In genomic region chr12:13218101-13218514, GRCm38 (mm10) we compare ENCODE assay signal across 15 mouse cellular contexts. TPM values are rescaled to one million over a fixed set of nuclear protein-coding genes. Genes with fewer than 3 reads are reported as not detected.
DNase-seq lines count a peak whose midpoint lies in the region; ATAC-seq and TF ChIP-seq lines count a peak whose summit lies in the region.
"Had no signal": no experiment of that assay in that cellular context is flagged by ENCODE, and none has a peak within 500 bp of the region (broad histone marks: within the 10 kb centered on the region; RNA-seq: fewer than 3 reads in every experiment).

No protein-coding gene starts in this region.

- H3K27ac ChIP-seq in heart, embryonic 13.5 days (replicated peaks): 0 out of 2 replicates have a peak overlapping the region, but pooled peaks have one; percentile 20
- peak overlapping the region; percentile 77 for H3K27ac ChIP-seq in kidney, embryonic 15.5 days
- peak overlapping the region; percentile 26; the same call in 1 of the 2 replicates for H3K27ac ChIP-seq in liver, embryonic 15.5 days (replicated peaks)
- H3K27ac ChIP-seq: embryonic facial prominence, embryonic 13.5 days; forebrain, embryonic 10.5 days; neural tube, embryonic 13.5 days had no signal

- WGBS in heart, embryonic 13.5 days: 56% methylated on average over 8 of the region's 8 CpGs
- WGBS in kidney, embryonic 15.5 days: 69% methylated on average over 8 of the region's 8 CpGs
- WGBS in liver, embryonic 15.5 days (ENCODE audit: insufficient replicate concordance): 79% methylated on average over 8 of the region's 8 CpGs

- no peak overlapping the region for H3K4me2 ChIP-seq in heart, embryonic 13.5 days
- no peak overlapping the region for H3K4me2 ChIP-seq in kidney, embryonic 15.5 days
- no peak overlapping the region for H3K4me2 ChIP-seq in liver, embryonic 15.5 days
- H3K4me2 ChIP-seq: embryonic facial prominence, embryonic 13.5 days; neural tube, embryonic 13.5 days had no signal

- H3K36me3 ChIP-seq in heart, embryonic 13.5 days: peaks cover 41% of the 10 kb centered on the region
- peaks cover 44% of the 10 kb centered on the region for H3K36me3 ChIP-seq in G1E (replicated peaks)
- peaks cover 40% of the 10 kb centered on the region for H3K36me3 ChIP-seq in kidney, embryonic 15.5 days
- H3K36me3 ChIP-seq in liver, embryonic 15.5 days (replicated peaks): peaks cover 30% of the 10 kb centered on the region

- intact Hi-C loops in left cerebral cortex, postnatal 25 days (cut with DNase I): loop anchor here (5.0 to 10.0 kb wide), 4 partner anchors 433 to 1043 kb away; no protein-coding TSS in a partner anchor
- intact Hi-C loops in heart, postnatal 25 days (cut with DNase I): loop anchor here (5.0 to 10.0 kb wide), 2 partner anchors 243 to 436 kb away; no protein-coding TSS in a partner anchor

- H3K4me3 ChIP-seq in heart, embryonic 13.5 days: no peak overlapping the region
- H3K4me3 ChIP-seq in G1E (ENCODE audit: low read depth, low read length): no peak overlapping the region
- H3K4me3 ChIP-seq in kidney, embryonic 15.5 days (replicated peaks): no peak overlapping the region
- no peak overlapping the region for H3K4me3 ChIP-seq in liver, embryonic 15.5 days (replicated peaks)
- H3K4me3 ChIP-seq: embryonic facial prominence, embryonic 13.5 days; forebrain, embryonic 10.5 days; neural tube, embryonic 13.5 days had no signal

- no peaks in the 10 kb centered on the region for H3K9me3 ChIP-seq in heart, embryonic 13.5 days
- no peaks in the 10 kb centered on the region for H3K9me3 ChIP-seq in G1E (replicated peaks)
- H3K9me3 ChIP-seq in kidney, embryonic 15.5 days (replicated peaks): no peaks in the 10 kb centered on the region
- no peaks in the 10 kb centered on the region for H3K9me3 ChIP-seq in liver, embryonic 15.5 days (replicated peaks)
- H3K9me3 ChIP-seq: embryonic facial prominence, embryonic 13.5 days; forebrain, embryonic 10.5 days; neural tube, embryonic 13.5 days had no signal

- no peak for ATAC-seq in heart, embryonic 13.5 days (ENCODE audit: extremely low read depth, insufficient number of reproducible peaks, low FRiP score, low TSS enrichment)
- ATAC-seq in G1E (ENCODE audit: extremely low read depth, insufficient number of reproducible peaks, low FRiP score, poor library complexity, severe bottlenecking): 0 out of 2 replicates have a peak, but pooled peaks have one; percentile 1
- peak; percentile 68 for ATAC-seq in kidney, embryonic 15.5 days (replicated peaks; ENCODE audit: low FRiP score)
- peak; percentile 64 for ATAC-seq in liver, embryonic 15.5 days (ENCODE audit: insufficient read depth)

- DNase-seq in heart, adult 8-10 months (ENCODE audit: low spot score): no peak
- no peak for DNase-seq in G1E (ENCODE audit: low spot score)
- DNase-seq in adrenal gland, postnatal 10 days: no peak
- no peak for DNase-seq in left cerebral cortex, postnatal 25 days (ENCODE audit: low spot score in 2 of 2)
- DNase-seq in heart, postnatal 25 days (ENCODE audit: low spot score): no peak
- DNase-seq: adrenal gland, postnatal 14 days; cerebellum, postnatal 10 days; gastrocnemius, postnatal 36 days; heart, postnatal 10 days had no signal

- no peaks in the 10 kb centered on the region for H3K27me3 ChIP-seq in heart, embryonic 13.5 days (replicated peaks)
- H3K27me3 ChIP-seq in G1E (ENCODE audit: insufficient read depth, low read length): no peaks in the 10 kb centered on the region
- no peaks in the 10 kb centered on the region for H3K27me3 ChIP-seq in kidney, embryonic 15.5 days
- no peaks in the 10 kb centered on the region for H3K27me3 ChIP-seq in liver, embryonic 15.5 days
- H3K27me3 ChIP-seq: embryonic facial prominence, embryonic 13.5 days; neural tube, embryonic 13.5 days had no signal

- TF ChIP-seq CTCF in G1E (IDR thresholded peaks at IDR 0.05; ENCODE audit: low read depth, low read length): no peak

- peaks cover 28% of the 10 kb centered on the region for H3K4me1 ChIP-seq in heart, embryonic 13.5 days
- no peaks in the 10 kb centered on the region for H3K4me1 ChIP-seq in G1E (ENCODE audit: insufficient read depth, low read depth, low read length)
- peaks cover 21% of the 10 kb centered on the region for H3K4me1 ChIP-seq in kidney, embryonic 15.5 days
- no peaks in the 10 kb centered on the region for H3K4me1 ChIP-seq in liver, embryonic 15.5 days (replicated peaks)

- H3K9ac ChIP-seq in heart, embryonic 13.5 days: no peak overlapping the region
- H3K9ac ChIP-seq in kidney, embryonic 15.5 days: no peak overlapping the region
- no peak overlapping the region for H3K9ac ChIP-seq in liver, embryonic 15.5 days
- H3K9ac ChIP-seq: embryonic facial prominence, embryonic 13.5 days; neural tube, embryonic 13.5 days had no signal

RNA-seq across cellular contexts. Expression of gene Ddx1, which starts 30.9 kb away (rescaled TPM):
- polyA plus RNA-seq in heart, embryonic 13.5 days (2015; fragmentation: Nextera tagmentation; extraction: Ambion mirVana): 83.0 and 91.9 TPM in 2 replicates
- 10 to 100 TPM; 70.8 to 87.7 (median 81.1) TPM for total RNA-seq in heart, adult 8-10 months (2022)
- 138 and 166 TPM in 2 replicates for total RNA-seq in G1E (2014; fragmentation: Nextera tagmentation)
- 173 and 181 TPM in 2 replicates for total RNA-seq in G1E (2017)
- 7.0 and 8.0 TPM in 2 replicates for polyA plus RNA-seq in G1E (2012)
- polyA plus RNA-seq in kidney, embryonic 15.5 days (2015; fragmentation: Nextera tagmentation; extraction: Ambion mirVana): 143 and 158 TPM in 2 replicates
- polyA plus RNA-seq in liver, embryonic 15.5 days (2015; fragmentation: Nextera tagmentation; extraction: Ambion mirVana): 52.4 and 54.0 TPM in 2 replicates
- total RNA-seq in adrenal gland, postnatal 10 days (2021): 100 to 1,000 TPM in 1 of 2 experiments, 10 to 100 TPM in 1; 97.6 to 104 TPM
- 100 to 1,000 TPM; 129 to 134 TPM for total RNA-seq in left cerebral cortex, postnatal 25 days (2021)
- 10 to 100 TPM; 72.1 to 81.2 TPM for total RNA-seq in heart, postnatal 25 days (2021)

RNA-seq across cellular contexts. Expression of gene Nbas, which starts 50.8 kb away (rescaled TPM):
- polyA plus RNA-seq in heart, embryonic 13.5 days (2015; fragmentation: Nextera tagmentation; extraction: Ambion mirVana): 7.0 and 7.1 TPM in 2 replicates
- total RNA-seq in heart, adult 8-10 months (2022): 10 to 100 TPM; 29.7 to 34.6 (median 32.7) TPM
- total RNA-seq in G1E (2014; fragmentation: Nextera tagmentation) (34.5 and 37.3 TPM in 2 replicates), G1E (2017) (19.6 and 20.2 TPM in 2 replicates)
- 4.4 and 7.0 TPM in 2 replicates for polyA plus RNA-seq in G1E (2012)
- polyA plus RNA-seq in kidney, embryonic 15.5 days (2015; fragmentation: Nextera tagmentation; extraction: Ambion mirVana): 11.7 and 14.5 TPM in 2 replicates
- 4.5 and 5.1 TPM in 2 replicates for polyA plus RNA-seq in liver, embryonic 15.5 days (2015; fragmentation: Nextera tagmentation; extraction: Ambion mirVana)
- total RNA-seq in adrenal gland, postnatal 10 days (2021): 10 to 100 TPM; 21.5 to 29.2 TPM
- total RNA-seq in left cerebral cortex, postnatal 25 days (2021): 10 to 100 TPM; 28.3 to 30.8 TPM
- 10 to 100 TPM; 28.3 to 28.5 TPM for total RNA-seq in heart, postnatal 25 days (2021)

Comparison
In these comparisons a context has a peak if more than half of its experiments do, and no peak if none do; other contexts are left out.
1. H3K27ac ChIP-seq: peak in every context shown above with its lines; median percentile 77 in kidney, embryonic 15.5 days; 26 in liver, embryonic 15.5 days; 20 in heart, embryonic 13.5 days.